Mouse (Mus musculus): Measurements from ENCODE around the gene Cbln3. TPM values are rescaled to one million over a fixed set of nuclear protein-coding genes. Genes with fewer than 3 reads are reported as not detected.

Cbln3 gene
- polyA plus RNA-seq, 1 experiment from 2014 or later: 0.30 TPM

DNA sequence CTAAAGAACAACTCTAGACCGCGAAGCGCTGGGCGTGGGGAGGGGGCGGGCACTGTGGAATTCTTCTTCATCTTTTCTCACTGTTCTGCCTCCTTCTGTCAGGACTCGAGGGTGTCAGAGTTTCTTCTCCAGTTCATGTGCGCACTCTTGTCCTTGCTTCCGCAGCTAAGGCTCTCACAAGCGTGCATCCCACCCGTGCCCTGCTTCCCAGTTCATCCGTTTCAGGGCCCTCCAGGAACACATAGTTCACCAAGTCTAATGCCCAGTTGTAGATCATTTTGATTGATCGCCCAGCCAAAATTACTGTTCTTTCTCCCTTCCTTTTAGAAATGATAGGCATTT lies 16.2 kb upstream of the Cbln3 start:
- ATAC-seq (replicated peaks; ENCODE audit: insufficient number of reproducible peaks, low FRiP score, low TSS enrichment): no peak
- Histone ChIP-seq H3K4me2 (peak overlapping the region; percentile 93), H3K4me3 (ENCODE audit: low read depth, low read length) (peak overlapping the region; percentile 53), H3K27me3 (ENCODE audit: control insufficient read depth, insufficient read depth, low read length) (no peaks in the 10 kb centered on the region), H3K9ac (ENCODE audit: low read depth, low read length) (peak overlapping the region; percentile 82), H3K36me3 (ENCODE audit: control insufficient read depth, insufficient read depth, low read length) (peaks cover 9% of the 10 kb centered on the region; the same call in 1 of the 2 replicates), H3K27ac (ENCODE audit: low read depth, low read length) (peak overlapping the region; percentile 70; the same call in 1 of the 2 replicates), H3K9me3 (replicated peaks; ENCODE audit: control insufficient read depth, low read length) (no peaks in the 10 kb centered on the region), H3K4me1 (ENCODE audit: control insufficient read depth, insufficient read depth, low read length) (peaks cover 7% of the 10 kb centered on the region)
- WGBS (ENCODE audit: insufficient replicate concordance): 9% methylated on average over 12 of the region's 12 CpGs

GRCm38 (mm10) chr14:55899701-55900413 lies 15.7 kb upstream of the Cbln3 start, which contains the start of gene Sdr39u1:
Sdr39u1 (minus strand) TSS chr14:55900293.
- Histone ChIP-seq H3K4me3 (ENCODE audit: low read depth, low read length) (peak within 1 kb of the TSS; percentile 53), H3K9me3 (replicated peaks; ENCODE audit: control insufficient read depth, low read length) (no peaks in the 10 kb centered on the region), H3K4me1 (ENCODE audit: control insufficient read depth, insufficient read depth, low read length) (peaks cover 7% of the 10 kb centered on the region), H3K36me3 (ENCODE audit: control insufficient read depth, insufficient read depth, low read length) (peaks cover 14% of the 10 kb centered on the region), H3K27me3 (ENCODE audit: control insufficient read depth, insufficient read depth, low read length) (no peaks in the 10 kb centered on the region), H3K9ac (ENCODE audit: low read depth, low read length) (peak within 1 kb of the TSS; percentile 82), H3K4me2 (peak within 1 kb of the TSS; percentile 93), H3K27ac (ENCODE audit: low read depth, low read length) (peak within 1 kb of the TSS; percentile 70)
- 2% methylated on average over 39 of the region's 39 CpGs for WGBS (ENCODE audit: insufficient replicate concordance)
- ATAC-seq (replicated peaks; ENCODE audit: insufficient number of reproducible peaks, low FRiP score, low TSS enrichment): peak; percentile 76; the same call in 1 of the 2 replicates

DNA sequence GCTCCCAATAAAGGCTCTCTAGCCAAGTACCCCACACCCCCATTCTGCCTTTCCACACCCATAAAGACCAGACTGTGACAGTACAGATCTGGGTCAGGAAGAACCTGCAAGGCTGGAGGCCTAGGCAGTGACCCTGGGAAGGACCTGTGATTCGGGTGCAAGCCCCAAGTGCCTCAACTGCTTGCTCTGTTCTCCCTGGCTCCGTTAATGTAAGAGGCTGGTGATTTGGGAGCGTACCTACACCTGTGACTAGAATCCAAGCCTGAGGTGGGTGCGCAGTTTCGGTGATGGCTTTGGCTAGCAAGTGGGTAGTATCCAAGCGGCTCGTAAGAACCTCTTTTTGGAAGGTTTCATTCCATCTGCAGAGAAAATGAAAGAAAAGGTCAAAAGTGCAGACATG lies 14.8 kb upstream of the Cbln3 start:
- Histone ChIP-seq H3K27ac (ENCODE audit: low read depth, low read length) (no peak overlapping the region), H3K4me2 (peak overlapping the region; percentile 93), H3K4me3 (ENCODE audit: low read depth, low read length) (no peak overlapping the region), H3K9ac (ENCODE audit: low read depth, low read length) (no peak overlapping the region), H3K27me3 (ENCODE audit: control insufficient read depth, insufficient read depth, low read length) (no peaks in the 10 kb centered on the region), H3K9me3 (replicated peaks; ENCODE audit: control insufficient read depth, low read length) (no peaks in the 10 kb centered on the region), H3K4me1 (ENCODE audit: control insufficient read depth, insufficient read depth, low read length) (peaks cover 7% of the 10 kb centered on the region), H3K36me3 (ENCODE audit: control insufficient read depth, insufficient read depth, low read length) (peaks cover 19% of the 10 kb centered on the region)
- WGBS (ENCODE audit: insufficient replicate concordance): 89% methylated on average over 7 of the region's 7 CpGs
- ATAC-seq (replicated peaks; ENCODE audit: insufficient number of reproducible peaks, low FRiP score, low TSS enrichment): no peak

- Histone ChIP-seq H3K9me3 (replicated peaks; ENCODE audit: control insufficient read depth, low read length) (no peaks in the 10 kb centered on the region), H3K27ac (ENCODE audit: low read depth, low read length) (no peak overlapping the region), H3K27me3 (ENCODE audit: control insufficient read depth, insufficient read depth, low read length) (no peaks in the 10 kb centered on the region), H3K4me1 (ENCODE audit: control insufficient read depth, insufficient read depth, low read length) (peaks cover 7% of the 10 kb centered on the region), H3K4me2 (no peak overlapping the region), H3K4me3 (ENCODE audit: low read depth, low read length) (no peak overlapping the region), H3K9ac (ENCODE audit: low read depth, low read length) (no peak overlapping the region), H3K36me3 (ENCODE audit: control insufficient read depth, insufficient read depth, low read length) (peaks cover 21% of the 10 kb centered on the region)
- ATAC-seq (replicated peaks; ENCODE audit: insufficient number of reproducible peaks, low FRiP score, low TSS enrichment): no peak
- 89% methylated on average over 12 of the region's 12 CpGs for WGBS (ENCODE audit: insufficient replicate concordance)
Observed at GRCm38 (mm10) chr14:55897671-55898070, 13.5 kb upstream of the Cbln3 start.

DNA sequence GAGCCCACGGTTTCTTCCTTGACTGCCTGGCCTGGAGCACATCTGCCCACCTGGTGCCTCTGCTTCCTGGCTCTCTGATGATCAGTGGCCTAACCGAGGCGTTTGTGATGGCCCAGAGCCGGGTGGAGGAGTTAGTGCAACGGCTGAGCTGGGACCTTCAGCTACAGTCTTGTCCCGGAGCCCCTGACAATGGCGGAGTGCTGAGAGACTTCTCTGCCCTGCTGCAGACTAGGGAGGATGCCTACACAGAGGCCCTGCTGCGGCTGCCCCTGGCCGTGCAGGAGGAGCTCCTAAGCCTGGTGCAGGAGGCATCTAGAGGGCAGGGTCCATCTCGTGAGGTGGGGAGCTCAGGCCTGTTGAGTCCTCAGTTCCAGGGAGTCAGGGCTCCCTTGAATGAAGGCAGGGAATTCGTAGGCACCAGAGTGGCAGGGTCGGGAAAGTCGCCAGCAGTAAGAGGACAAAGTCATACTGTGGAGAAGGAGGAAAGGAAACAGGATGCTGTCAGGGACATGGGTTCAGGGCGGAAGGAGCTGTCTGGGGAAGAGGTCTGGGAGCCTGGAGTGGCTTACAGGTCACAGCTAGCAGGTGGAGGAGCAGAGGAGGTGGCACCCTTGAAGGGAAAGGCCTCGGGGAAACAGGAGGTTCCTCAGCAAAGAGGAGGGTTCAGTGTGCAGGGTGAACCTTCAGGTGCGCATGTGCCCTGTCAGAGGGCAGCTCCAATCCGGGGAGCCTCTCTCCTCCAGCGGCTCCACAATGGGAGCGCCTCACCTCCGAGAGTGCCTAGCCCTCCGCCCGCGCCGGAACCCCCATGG lies 2.6 kb upstream of the Cbln3 start:
- Histone ChIP-seq H3K27ac (ENCODE audit: low read depth, low read length) (no peak overlapping the region), H3K4me2 (peak overlapping the region; percentile 75; the same call in 1 of the 2 replicates), H3K4me3 (ENCODE audit: low read depth, low read length) (no peak overlapping the region), H3K9ac (ENCODE audit: low read depth, low read length) (no peak overlapping the region), H3K9me3 (replicated peaks; ENCODE audit: control insufficient read depth, low read length) (no peaks in the 10 kb centered on the region), H3K27me3 (ENCODE audit: control insufficient read depth, insufficient read depth, low read length) (no peaks in the 10 kb centered on the region), H3K4me1 (ENCODE audit: control insufficient read depth, insufficient read depth, low read length) (peaks cover 19% of the 10 kb centered on the region), H3K36me3 (ENCODE audit: control insufficient read depth, insufficient read depth, low read length) (peaks cover 27% of the 10 kb centered on the region)
- WGBS (ENCODE audit: insufficient replicate concordance): 78% methylated on average over 24 of the region's 24 CpGs
- no peak for ATAC-seq (replicated peaks; ENCODE audit: insufficient number of reproducible peaks, low FRiP score, low TSS enrichment)

GRCm38 (mm10) chr14:55885791-55886271 lies 1.6 kb upstream of the Cbln3 start:
- H3K4me2 ChIP-seq: peak overlapping the region; percentile 75
- no peak for ATAC-seq (replicated peaks; ENCODE audit: insufficient number of reproducible peaks, low FRiP score, low TSS enrichment)
- no peaks in the 10 kb centered on the region for H3K9me3 ChIP-seq (replicated peaks; ENCODE audit: control insufficient read depth, low read length)
- peaks cover 23% of the 10 kb centered on the region for H3K36me3 ChIP-seq (ENCODE audit: control insufficient read depth, insufficient read depth, low read length)
- peaks cover 19% of the 10 kb centered on the region for H3K4me1 ChIP-seq (ENCODE audit: control insufficient read depth, insufficient read depth, low read length)
- no peaks in the 10 kb centered on the region for H3K27me3 ChIP-seq (ENCODE audit: control insufficient read depth, insufficient read depth, low read length)
- peak overlapping the region; percentile 94 for H3K27ac ChIP-seq (ENCODE audit: low read depth, low read length)
- H3K4me3 ChIP-seq (ENCODE audit: low read depth, low read length): peak overlapping the region; percentile 60
- 6% methylated on average over 16 of the region's 16 CpGs for WGBS (ENCODE audit: insufficient replicate concordance)
- H3K9ac ChIP-seq (ENCODE audit: low read depth, low read length): peak overlapping the region; percentile 89

DNA sequence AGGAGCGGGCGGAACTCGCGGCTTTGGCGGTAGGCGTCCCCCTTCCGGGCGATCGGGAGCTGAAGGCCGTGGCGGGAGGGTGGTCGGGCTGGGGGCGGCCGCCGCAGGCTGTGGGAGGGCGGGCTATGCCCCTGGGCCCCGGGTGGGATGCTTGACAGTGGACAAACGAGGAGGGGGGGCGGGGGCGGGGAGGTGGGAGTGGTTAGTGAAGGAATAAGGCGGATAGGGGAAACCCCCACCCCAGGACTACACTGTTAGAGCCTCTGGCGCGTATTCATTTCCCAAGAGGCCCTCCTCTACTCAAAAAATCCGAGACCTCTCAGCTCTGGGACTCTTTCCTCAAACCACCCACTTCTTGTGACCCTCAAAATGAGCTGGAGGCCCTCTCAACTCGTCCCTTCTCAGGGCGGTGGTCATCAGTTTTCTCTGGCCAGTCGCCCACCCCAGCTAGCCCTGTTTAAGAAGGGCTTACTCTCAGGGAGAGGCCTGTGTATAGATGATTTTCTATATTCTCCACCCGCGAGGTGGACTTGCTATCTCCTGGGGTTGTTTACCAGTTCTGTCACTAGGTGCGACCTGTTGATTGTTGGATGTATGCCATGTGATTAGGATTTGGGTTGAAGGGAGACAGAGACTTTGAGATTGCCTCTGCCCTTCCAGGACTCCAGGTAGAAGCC lies 1.1 kb upstream of the Cbln3 start:
- peak overlapping the region; percentile 89 for H3K9ac ChIP-seq (ENCODE audit: low read depth, low read length)
- ATAC-seq (replicated peaks; ENCODE audit: insufficient number of reproducible peaks, low FRiP score, low TSS enrichment): peak; percentile 6; the same call in 1 of the 2 replicates
- H3K4me3 ChIP-seq (ENCODE audit: low read depth, low read length): peak overlapping the region; percentile 60
- H3K9me3 ChIP-seq (replicated peaks; ENCODE audit: control insufficient read depth, low read length): no peaks in the 10 kb centered on the region
- H3K4me1 ChIP-seq (ENCODE audit: control insufficient read depth, insufficient read depth, low read length): peaks cover 19% of the 10 kb centered on the region
- WGBS (ENCODE audit: insufficient replicate concordance): under 1% methylated on average over 19 of the region's 30 CpGs
- H3K27me3 ChIP-seq (ENCODE audit: control insufficient read depth, insufficient read depth, low read length): no peaks in the 10 kb centered on the region
- H3K4me2 ChIP-seq: peak overlapping the region; percentile 75
- H3K27ac ChIP-seq (ENCODE audit: low read depth, low read length): peak overlapping the region; percentile 94
- peaks cover 23% of the 10 kb centered on the region for H3K36me3 ChIP-seq (ENCODE audit: control insufficient read depth, insufficient read depth, low read length)

DNA sequence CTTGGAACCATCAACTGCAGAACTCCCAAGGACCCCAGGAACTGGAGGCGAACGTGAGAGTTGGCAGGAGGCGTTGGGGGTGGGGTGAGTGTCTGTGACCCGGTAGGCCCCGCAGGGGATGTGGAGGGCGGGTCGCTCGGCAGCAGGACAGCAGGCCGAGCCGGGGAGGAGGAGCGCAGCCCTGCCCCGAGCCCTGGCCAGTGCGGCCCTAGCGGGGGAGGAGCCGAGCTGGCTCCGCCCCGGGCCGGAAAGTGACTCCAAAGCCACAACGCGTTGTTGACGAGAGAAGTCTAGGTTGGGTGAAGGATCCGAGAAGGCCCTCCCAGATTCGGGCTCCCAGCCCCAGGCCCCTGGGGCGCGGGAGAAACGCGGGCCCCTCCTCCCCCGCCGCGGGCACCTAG lies 521 bp upstream of the Cbln3 start, which contains the start of gene Khnyn:
TSS of gene Khnyn (plus strand) at position 235 of the 401 bp plus-strand sequence.
- Histone ChIP-seq H3K27me3 (ENCODE audit: control insufficient read depth, insufficient read depth, low read length) (no peaks in the 10 kb centered on the region), H3K4me3 (ENCODE audit: low read depth, low read length) (peak within 1 kb of the TSS; percentile 60), H3K4me1 (ENCODE audit: control insufficient read depth, insufficient read depth, low read length) (peaks cover 19% of the 10 kb centered on the region), H3K9ac (ENCODE audit: low read depth, low read length) (peak within 1 kb of the TSS; percentile 89), H3K4me2 (peak within 1 kb of the TSS; percentile 75), H3K9me3 (replicated peaks; ENCODE audit: control insufficient read depth, low read length) (no peaks in the 10 kb centered on the region), H3K36me3 (ENCODE audit: control insufficient read depth, insufficient read depth, low read length) (peaks cover 19% of the 10 kb centered on the region), H3K27ac (ENCODE audit: low read depth, low read length) (peak within 1 kb of the TSS; percentile 94)
- under 1% methylated on average over 28 of the region's 30 CpGs for WGBS (ENCODE audit: insufficient replicate concordance)
- peak; percentile 95 for ATAC-seq (replicated peaks; ENCODE audit: insufficient number of reproducible peaks, low FRiP score, low TSS enrichment)

Measured in heart, embryonic 11.5 days (tissue).